Mouse (Mus musculus) E14TG2a.4 (cell line): ENCODE results near the gene Nr2f2.

Experiments used
- CTCF ChIP-seq: conservative IDR thresholded peaks from 2 replicates; pipeline ENCODE4 v1.5.1; 2014; ENCODE audit warnings: low read length
- NANOG ChIP-seq: IDR thresholded peaks from 2 replicates; pipeline ENCODE4 v1.6.1; 2014; ENCODE audit warnings: borderline replicate concordance, low read length, mixed read lengths
- POU5F1 ChIP-seq: IDR thresholded peaks from 2 replicates; pipeline ENCODE4 v1.6.1; 2014; ENCODE audit warnings: low read length, borderline replicate concordance

GRCm38 (mm10) chr7:70360611-70361382 is 5.7 kb downstream of the Nr2f2 start:
- no peak for TF ChIP-seq CTCF
- no peak for TF ChIP-seq POU5F1
- no peak for TF ChIP-seq NANOG
